Mouse (Mus musculus) E14TG2a.4 (cell line): ENCODE measurements at regions not wholly inside any gene's neighbourhood (a gene's known extent, or its start where the extent isn't known, plus 50 kb on each side); places are given as distances from the start of the nearest gene placed in this dataset.
A peak's percentile ranks its signal among the peaks of the same experiment; 100 is the strongest.

Source experiments
- H3K27me3 ChIP-seq: 2 replicates; pipeline ENCODE4 v1.6.1; 2014; ENCODE audit warnings: low read length, control low read depth; ENCODE audit not compliant: insufficient read depth
- H3K36me3 ChIP-seq: 2 replicates; pipeline ENCODE4 v1.6.1; 2014; ENCODE audit warnings: low read length, control low read depth; ENCODE audit not compliant: insufficient read depth
- H3K4me1 ChIP-seq: replicated peaks from 2 replicates; pipeline ENCODE4 v1.6.1; 2014; ENCODE audit warnings: low read depth, low read length, control low read depth
- H3K4me3 ChIP-seq: replicated peaks from 2 replicates; pipeline ENCODE4 v1.5.1; 2014; ENCODE audit warnings: mild to moderate bottlenecking, low read length
- H3K9me3 ChIP-seq: 2 replicates; pipeline ENCODE4 v1.6.1; 2014; ENCODE audit warnings: low read length, control low read depth
- CTCF ChIP-seq: conservative IDR thresholded peaks from 2 replicates; pipeline ENCODE4 v1.5.1; 2014; ENCODE audit warnings: low read length
- NANOG ChIP-seq: IDR thresholded peaks from 2 replicates; pipeline ENCODE4 v1.6.1; 2014; ENCODE audit warnings: borderline replicate concordance, low read length, mixed read lengths
- POU5F1 ChIP-seq: IDR thresholded peaks from 2 replicates; pipeline ENCODE4 v1.6.1; 2014; ENCODE audit warnings: low read length, borderline replicate concordance

GRCm38 (mm10) chr7:35958052-35958451 lies 155.2 kb upstream of the Zfp507 start:
- no peak for TF ChIP-seq NANOG
- no peak for TF ChIP-seq POU5F1
- no peak for TF ChIP-seq CTCF
- H3K36me3 ChIP-seq: no peaks in the 10 kb centered on the region
- 0 out of 2 replicates have a peak, but pooled peaks cover 3% of the 10 kb centered on the region for H3K27me3 ChIP-seq
- peaks cover 17% of the 10 kb centered on the region for H3K4me1 ChIP-seq
- H3K4me3 ChIP-seq: no peak overlapping the region
- peaks cover 4% of the 10 kb centered on the region; the same call in 1 of the 2 replicates for H3K9me3 ChIP-seq

- TF ChIP-seq CTCF (no peak), POU5F1 (no peak), NANOG (no peak)
- H3K4me1 ChIP-seq: peaks cover 10% of the 10 kb centered on the region; the same call in 1 of the 2 replicates
Measured at GRCm38 (mm10) chr7:35948794-35949193, 146.0 kb upstream of the Zfp507 start.

GRCm38 (mm10) chr7:35948389-35948788 lies 145.6 kb upstream of the Zfp507 start:
- peaks cover 3% of the 10 kb centered on the region; the same call in 1 of the 2 replicates for H3K27me3 ChIP-seq
- peaks cover 10% of the 10 kb centered on the region; the same call in 1 of the 2 replicates for H3K4me1 ChIP-seq
- no peak overlapping the region for H3K4me3 ChIP-seq
- TF ChIP-seq POU5F1: no peak
- no peak for TF ChIP-seq NANOG
- no peak for TF ChIP-seq CTCF
- no peaks in the 10 kb centered on the region for H3K36me3 ChIP-seq
- 0 out of 2 replicates have a peak, but pooled peaks cover 7% of the 10 kb centered on the region for H3K9me3 ChIP-seq

More at GRCm38 (mm10) chr7:35948794-35949193, 146.0 kb upstream of the Zfp507 start:
- Histone ChIP-seq H3K27me3 (peaks cover 3% of the 10 kb centered on the region; the same call in 1 of the 2 replicates), H3K4me3 (no peak overlapping the region), H3K9me3 (0 out of 2 replicates have a peak, but pooled peaks cover 7% of the 10 kb centered on the region), H3K36me3 (no peaks in the 10 kb centered on the region)

- Histone ChIP-seq H3K36me3 (no peaks in the 10 kb centered on the region), H3K27me3 (peaks cover 25% of the 10 kb centered on the region), H3K4me3 (no peak overlapping the region), H3K9me3 (no peaks in the 10 kb centered on the region), H3K4me1 (no peaks in the 10 kb centered on the region)
- TF ChIP-seq NANOG (no peak), CTCF (no peak), POU5F1 (no peak)
Measured at GRCm38 (mm10) chr7:35941086-35941485, 138.3 kb upstream of the Zfp507 start.

- H3K4me3 ChIP-seq: no peak overlapping the region
- peaks cover 27% of the 10 kb centered on the region for H3K27me3 ChIP-seq
- no peaks in the 10 kb centered on the region for H3K36me3 ChIP-seq
- no peak for TF ChIP-seq CTCF
- no peaks in the 10 kb centered on the region for H3K9me3 ChIP-seq
- no peaks in the 10 kb centered on the region for H3K4me1 ChIP-seq
Measured at GRCm38 (mm10) chr7:35938123-35938869, 135.5 kb upstream of the Zfp507 start.

- H3K4me1 ChIP-seq: peaks cover 18% of the 10 kb centered on the region
- H3K9me3 ChIP-seq: peaks cover 28% of the 10 kb centered on the region
- H3K36me3 ChIP-seq: no peaks in the 10 kb centered on the region
- TF ChIP-seq CTCF: peak; percentile 67
- no peak for TF ChIP-seq NANOG
- H3K27me3 ChIP-seq: peaks cover 32% of the 10 kb centered on the region
- H3K4me3 ChIP-seq: no peak overlapping the region
Measured at GRCm38 (mm10) chr7:35926749-35927148, 123.9 kb upstream of the Zfp507 start.

- peaks cover 40% of the 10 kb centered on the region for H3K27me3 ChIP-seq
- TF ChIP-seq NANOG: no peak
- no peak for TF ChIP-seq POU5F1
- TF ChIP-seq CTCF: no peak
- no peak overlapping the region for H3K4me3 ChIP-seq
- peaks cover 33% of the 10 kb centered on the region for H3K4me1 ChIP-seq
- peaks cover 22% of the 10 kb centered on the region for H3K9me3 ChIP-seq
- H3K36me3 ChIP-seq: no peaks in the 10 kb centered on the region
Measured at GRCm38 (mm10) chr7:35922582-35922981, 119.8 kb upstream of the Zfp507 start.

GRCm38 (mm10) chr7:35920884-35921283 lies 118.1 kb upstream of the Zfp507 start:
- peaks cover 33% of the 10 kb centered on the region for H3K4me1 ChIP-seq
- no peak for TF ChIP-seq NANOG
- H3K36me3 ChIP-seq: no peaks in the 10 kb centered on the region
- H3K27me3 ChIP-seq: peaks cover 39% of the 10 kb centered on the region
- H3K9me3 ChIP-seq: peaks cover 16% of the 10 kb centered on the region
- H3K4me3 ChIP-seq: no peak overlapping the region

GRCm38 (mm10) chr7:35920194-35920609 lies 117.4 kb upstream of the Zfp507 start:
- H3K4me3 ChIP-seq: no peak overlapping the region
- no peak for TF ChIP-seq CTCF
- no peak for TF ChIP-seq NANOG
- no peak for TF ChIP-seq POU5F1
- H3K27me3 ChIP-seq: peaks cover 39% of the 10 kb centered on the region
- H3K9me3 ChIP-seq: peaks cover 16% of the 10 kb centered on the region
- no peaks in the 10 kb centered on the region for H3K36me3 ChIP-seq
- peaks cover 33% of the 10 kb centered on the region for H3K4me1 ChIP-seq
